Mouse (Mus musculus): Measurements from ENCODE around the gene Bsdc1.

GRCm38 (mm10) chr4:129447360-129447759 lies 14.0 kb upstream of the Bsdc1 start:
- no peak for TF ChIP-seq EP300 (optimal IDR thresholded peaks at IDR 0.05)
- no peak for TF ChIP-seq CTCF (IDR thresholded peaks at IDR 0.05; ENCODE audit: low read depth)
